Mouse (Mus musculus): ENCODE results near the gene Slc35b4. TPM values are rescaled to one million over a fixed set of nuclear protein-coding genes. Genes with fewer than 3 reads are reported as not detected.

Slc35b4 gene
- total RNA-seq, 2 experiments from 2014 or later = 11.5 to 17.4 TPM

GRCm38 (mm10) chr6:34173251-34173650 is 3.7 kb downstream of the Slc35b4 start:
- ATAC-seq (replicated peaks; ENCODE audit: low FRiP score, low TSS enrichment, poor library complexity, severe bottlenecking) = no peak

- ATAC-seq (replicated peaks; ENCODE audit: low FRiP score, low TSS enrichment, poor library complexity, severe bottlenecking) = no peak
Observed at GRCm38 (mm10) chr6:34171748-34172457, 5.0 kb downstream of the Slc35b4 start.

- ATAC-seq (replicated peaks; ENCODE audit: low FRiP score, low TSS enrichment, poor library complexity, severe bottlenecking) = no peak
Observed at GRCm38 (mm10) chr6:34170844-34171494, 5.9 kb downstream of the Slc35b4 start.

GRCm38 (mm10) chr6:34168834-34169233 is 8.1 kb downstream of the Slc35b4 start:
- 0 out of 2 replicates have a peak, but pooled peaks have one; percentile 41 for ATAC-seq (replicated peaks; ENCODE audit: low FRiP score, low TSS enrichment, poor library complexity, severe bottlenecking)

GRCm38 (mm10) chr6:34163014-34163413 is 13.9 kb downstream of the Slc35b4 start:
- no peak for ATAC-seq (replicated peaks; ENCODE audit: low FRiP score, low TSS enrichment, poor library complexity, severe bottlenecking)

- ATAC-seq (replicated peaks; ENCODE audit: low FRiP score, low TSS enrichment, poor library complexity, severe bottlenecking) = no peak
Observed at GRCm38 (mm10) chr6:34162607-34163006, 14.3 kb downstream of the Slc35b4 start.

- no peak for ATAC-seq (replicated peaks; ENCODE audit: low FRiP score, low TSS enrichment, poor library complexity, severe bottlenecking)
Observed at GRCm38 (mm10) chr6:34161511-34161910, 15.4 kb downstream of the Slc35b4 start.

- ATAC-seq (replicated peaks; ENCODE audit: low FRiP score, low TSS enrichment, poor library complexity, severe bottlenecking) = no peak
Observed at GRCm38 (mm10) chr6:34160816-34161310, 16.0 kb downstream of the Slc35b4 start.

GRCm38 (mm10) chr6:34159998-34160815 is 16.7 kb downstream of the Slc35b4 start:
- no peak for ATAC-seq (replicated peaks; ENCODE audit: low FRiP score, low TSS enrichment, poor library complexity, severe bottlenecking)

- ATAC-seq (replicated peaks; ENCODE audit: low FRiP score, low TSS enrichment, poor library complexity, severe bottlenecking) = peak; percentile 81
Observed at GRCm38 (mm10) chr6:34156841-34157748, 19.8 kb downstream of the Slc35b4 start.

- peak; percentile 27; the same call in 1 of the 2 replicates for ATAC-seq (replicated peaks; ENCODE audit: low FRiP score, low TSS enrichment, poor library complexity, severe bottlenecking)
Observed at GRCm38 (mm10) chr6:34156057-34156456, 20.9 kb downstream of the Slc35b4 start.

GRCm38 (mm10) chr6:34155137-34155804 is 21.6 kb downstream of the Slc35b4 start:
- ATAC-seq (replicated peaks; ENCODE audit: low FRiP score, low TSS enrichment, poor library complexity, severe bottlenecking) = peak; percentile 66

GRCm38 (mm10) chr6:34154202-34154601 is 22.7 kb downstream of the Slc35b4 start:
- ATAC-seq (replicated peaks; ENCODE audit: low FRiP score, low TSS enrichment, poor library complexity, severe bottlenecking) = no peak

GRCm38 (mm10) chr6:34153069-34154052 is 23.6 kb downstream of the Slc35b4 start:
- ATAC-seq (replicated peaks; ENCODE audit: low FRiP score, low TSS enrichment, poor library complexity, severe bottlenecking) = no peak

GRCm38 (mm10) chr6:34149821-34150220 is 27.1 kb downstream of the Slc35b4 start:
- ATAC-seq (replicated peaks; ENCODE audit: low FRiP score, low TSS enrichment, poor library complexity, severe bottlenecking) = no peak

- ATAC-seq (replicated peaks; ENCODE audit: low FRiP score, low TSS enrichment, poor library complexity, severe bottlenecking) = no peak
Observed at GRCm38 (mm10) chr6:34149066-34149465, 27.8 kb downstream of the Slc35b4 start.

GRCm38 (mm10) chr6:34148639-34149038 is 28.3 kb downstream of the Slc35b4 start:
- no peak for ATAC-seq (replicated peaks; ENCODE audit: low FRiP score, low TSS enrichment, poor library complexity, severe bottlenecking)

All from megakaryocyte-erythroid progenitor cell, adult 5-6 weeks (primary cell).